Mouse (Mus musculus): ENCODE measurements around the gene Pih1d3.

Gene Pih1d3

DNA sequence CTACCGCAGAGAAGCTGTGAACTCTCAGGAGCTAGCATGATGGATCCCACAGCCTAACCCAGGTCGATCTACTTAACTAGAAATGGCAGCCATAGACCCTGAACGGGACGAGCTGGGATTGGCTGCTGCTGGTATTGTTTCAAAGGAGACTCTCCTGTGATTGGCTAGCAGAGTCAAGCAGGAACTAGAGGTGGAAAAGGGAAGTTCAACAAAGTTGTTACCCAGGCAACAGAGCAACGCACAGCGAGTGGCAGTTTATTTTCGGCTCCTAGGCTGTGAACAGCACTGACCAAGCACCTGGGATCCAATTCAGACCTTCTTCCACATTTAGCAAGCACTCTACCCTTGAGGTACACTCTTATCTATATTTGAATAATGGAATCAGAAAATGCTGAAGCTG is at the start of gene Pih1d3, which contains the start of gene 4931428L18Rik:
TSS of gene Pih1d3 (plus strand) at position 275 of the 400 bp plus-strand sequence.
TSS of gene 4931428L18Rik (minus strand) at position 121 of the 400 bp plus-strand sequence.
- no peak for DNase-seq (ENCODE audit: low read depth, low spot score)
- Histone ChIP-seq H3K36me3 (ENCODE audit: control insufficient read depth, insufficient read depth, low read length, poor library complexity, severe bottlenecking) (no peaks in the 10 kb centered on the region), H3K27me3 (ENCODE audit: control insufficient read depth, insufficient read depth, low read length, poor library complexity, severe bottlenecking) (no peaks in the 10 kb centered on the region)

DNA sequence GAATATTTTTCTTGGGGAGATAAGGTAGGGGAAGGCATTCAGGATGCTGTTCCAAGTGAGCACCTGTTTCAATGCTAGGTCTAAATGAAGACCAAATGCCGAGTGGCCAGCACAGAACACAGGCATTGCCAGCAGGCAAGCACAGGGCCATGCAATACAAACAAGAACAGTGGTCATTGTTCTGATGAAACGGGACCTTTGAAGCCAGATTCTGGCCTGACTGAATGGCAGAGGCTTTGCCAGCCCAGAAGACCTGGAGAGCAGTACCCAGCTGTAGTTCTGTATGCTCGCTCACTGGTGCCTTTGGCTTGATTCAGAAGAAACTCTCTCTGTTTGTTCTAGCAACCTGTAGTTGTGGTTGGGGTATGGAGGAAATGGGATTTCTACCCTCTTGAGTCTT is 47.2 kb upstream of the Pih1d3 start:
- Histone ChIP-seq H3K27me3 (ENCODE audit: control insufficient read depth, insufficient read depth, low read length, poor library complexity, severe bottlenecking) (no peaks in the 10 kb centered on the region), H3K36me3 (ENCODE audit: control insufficient read depth, insufficient read depth, low read length, poor library complexity, severe bottlenecking) (no peaks in the 10 kb centered on the region)
- DNase-seq (ENCODE audit: low read depth, low spot score), result no peak

DNA sequence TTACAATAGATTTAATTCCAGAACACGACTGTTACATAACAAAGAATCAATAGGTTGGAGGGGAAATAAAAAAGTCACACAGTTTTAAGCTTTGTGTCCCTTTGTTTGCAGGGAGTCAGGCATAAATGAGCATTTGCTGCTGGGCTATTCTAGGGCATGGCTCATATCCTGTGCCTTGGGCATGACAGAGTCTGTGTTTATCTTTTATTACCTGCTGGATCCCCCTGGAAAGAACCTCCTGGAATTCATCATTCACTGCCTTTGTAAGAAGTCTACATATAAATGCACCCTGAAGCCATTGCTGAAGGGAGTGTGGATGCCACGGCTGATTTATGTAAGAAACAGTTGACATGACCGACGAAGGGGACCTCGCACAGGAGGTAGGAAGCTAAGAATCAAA is 46.5 kb upstream of the Pih1d3 start, which contains the start of gene Lgsn:
TSS of gene Lgsn (plus strand) at position 301 of the 400 bp plus-strand sequence.
- DNase-seq (ENCODE audit: low read depth, low spot score), result no peak
- Histone ChIP-seq H3K27me3 (ENCODE audit: control insufficient read depth, insufficient read depth, low read length, poor library complexity, severe bottlenecking) (no peaks in the 10 kb centered on the region), H3K36me3 (ENCODE audit: control insufficient read depth, insufficient read depth, low read length, poor library complexity, severe bottlenecking) (no peaks in the 10 kb centered on the region)

- no peak for DNase-seq (ENCODE audit: low read depth, low spot score)
- Histone ChIP-seq H3K36me3 (ENCODE audit: control insufficient read depth, insufficient read depth, low read length, poor library complexity, severe bottlenecking) (no peaks in the 10 kb centered on the region), H3K27me3 (ENCODE audit: control insufficient read depth, insufficient read depth, low read length, poor library complexity, severe bottlenecking) (no peaks in the 10 kb centered on the region)
These were observed 44.4 kb upstream of the Pih1d3 start for GRCm38 (mm10) chr1:31178264-31178663.

GRCm38 (mm10) chr1:31190237-31190866 is 32.3 kb upstream of the Pih1d3 start:
- Histone ChIP-seq H3K36me3 (ENCODE audit: control insufficient read depth, insufficient read depth, low read length, poor library complexity, severe bottlenecking) (no peaks in the 10 kb centered on the region), H3K27me3 (ENCODE audit: control insufficient read depth, insufficient read depth, low read length, poor library complexity, severe bottlenecking) (no peaks in the 10 kb centered on the region)
- no peak for DNase-seq (ENCODE audit: low read depth, low spot score)

DNA sequence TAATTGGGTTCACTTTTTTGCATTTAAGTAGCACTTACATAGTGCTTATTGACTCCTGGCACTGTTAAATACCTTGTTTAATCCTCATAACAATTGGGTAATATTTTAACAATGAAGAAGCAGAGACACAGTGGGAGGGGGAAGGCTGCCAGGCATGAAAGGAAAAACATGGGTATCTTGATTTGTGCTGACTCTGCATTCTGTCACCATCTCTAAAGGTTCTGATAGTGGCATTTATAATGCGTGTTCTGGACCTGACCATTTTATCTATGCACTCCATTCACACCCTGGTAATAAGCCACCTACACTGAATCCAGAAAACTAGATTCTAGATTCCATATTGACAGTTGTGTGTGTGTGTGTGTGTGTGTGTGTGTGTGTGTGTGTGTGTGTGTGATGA is 27.0 kb upstream of the Pih1d3 start:
- Histone ChIP-seq H3K36me3 (ENCODE audit: control insufficient read depth, insufficient read depth, low read length, poor library complexity, severe bottlenecking) (no peaks in the 10 kb centered on the region), H3K27me3 (ENCODE audit: control insufficient read depth, insufficient read depth, low read length, poor library complexity, severe bottlenecking) (no peaks in the 10 kb centered on the region)
- DNase-seq (ENCODE audit: low read depth, low spot score), result no peak

GRCm38 (mm10) chr1:31196959-31197358 is 25.7 kb upstream of the Pih1d3 start:
- no peak for DNase-seq (ENCODE audit: low read depth, low spot score)
- Histone ChIP-seq H3K36me3 (ENCODE audit: control insufficient read depth, insufficient read depth, low read length, poor library complexity, severe bottlenecking) (no peaks in the 10 kb centered on the region), H3K27me3 (ENCODE audit: control insufficient read depth, insufficient read depth, low read length, poor library complexity, severe bottlenecking) (no peaks in the 10 kb centered on the region)

- no peaks in the 10 kb centered on the region for H3K36me3 ChIP-seq (ENCODE audit: control insufficient read depth, insufficient read depth, low read length, poor library complexity, severe bottlenecking)
- no peaks in the 10 kb centered on the region for H3K27me3 ChIP-seq (ENCODE audit: control insufficient read depth, insufficient read depth, low read length, poor library complexity, severe bottlenecking)
- no peak for DNase-seq (ENCODE audit: low read depth, low spot score)
These were observed 18.9 kb upstream of the Pih1d3 start for GRCm38 (mm10) chr1:31203771-31204170.

DNA sequence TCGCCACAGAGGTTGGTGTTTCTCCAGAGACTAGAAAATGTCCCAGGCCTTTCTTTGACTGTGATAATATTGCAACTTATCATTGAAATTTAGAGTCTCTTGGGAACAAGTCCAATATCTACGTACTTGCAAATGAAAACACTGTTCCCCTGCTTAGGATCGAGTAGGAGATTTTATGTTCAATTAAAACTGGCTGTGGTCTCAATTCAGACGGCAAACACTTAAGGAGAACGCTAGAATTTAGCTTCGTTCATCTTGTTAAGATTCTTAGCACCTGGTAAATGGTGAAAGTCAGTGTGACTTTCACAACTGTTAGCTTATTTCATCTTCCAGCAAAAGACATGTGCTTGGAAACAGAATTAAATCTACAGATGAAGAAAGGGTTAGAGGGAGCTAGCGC is 17.3 kb upstream of the Pih1d3 start:
- Histone ChIP-seq H3K36me3 (ENCODE audit: control insufficient read depth, insufficient read depth, low read length, poor library complexity, severe bottlenecking) (no peaks in the 10 kb centered on the region), H3K27me3 (ENCODE audit: control insufficient read depth, insufficient read depth, low read length, poor library complexity, severe bottlenecking) (no peaks in the 10 kb centered on the region)
- DNase-seq (ENCODE audit: low read depth, low spot score), result no peak

DNA sequence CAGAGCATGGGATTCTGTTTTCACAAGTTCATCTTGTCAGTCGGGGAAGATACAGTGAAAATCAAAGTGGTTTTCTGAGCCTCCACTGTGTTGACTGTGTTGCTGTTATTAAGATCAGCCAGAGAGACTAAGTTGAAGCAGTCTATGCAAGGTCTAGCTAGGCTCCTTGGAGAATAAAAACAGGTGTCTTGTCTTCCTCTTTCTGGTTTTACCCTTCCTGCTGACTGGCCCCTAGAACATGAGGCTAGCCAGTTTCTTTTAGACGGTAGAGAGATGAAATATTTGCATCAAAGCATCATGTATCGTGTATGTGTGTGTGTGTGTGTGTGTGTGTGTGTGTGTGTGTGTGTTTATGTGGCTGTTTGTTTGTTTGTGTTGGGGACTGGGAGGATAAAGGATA is 16.9 kb upstream of the Pih1d3 start:
- DNase-seq (ENCODE audit: low read depth, low spot score), result peak; percentile 5
- Histone ChIP-seq H3K36me3 (ENCODE audit: control insufficient read depth, insufficient read depth, low read length, poor library complexity, severe bottlenecking) (no peaks in the 10 kb centered on the region), H3K27me3 (ENCODE audit: control insufficient read depth, insufficient read depth, low read length, poor library complexity, severe bottlenecking) (no peaks in the 10 kb centered on the region)

DNA sequence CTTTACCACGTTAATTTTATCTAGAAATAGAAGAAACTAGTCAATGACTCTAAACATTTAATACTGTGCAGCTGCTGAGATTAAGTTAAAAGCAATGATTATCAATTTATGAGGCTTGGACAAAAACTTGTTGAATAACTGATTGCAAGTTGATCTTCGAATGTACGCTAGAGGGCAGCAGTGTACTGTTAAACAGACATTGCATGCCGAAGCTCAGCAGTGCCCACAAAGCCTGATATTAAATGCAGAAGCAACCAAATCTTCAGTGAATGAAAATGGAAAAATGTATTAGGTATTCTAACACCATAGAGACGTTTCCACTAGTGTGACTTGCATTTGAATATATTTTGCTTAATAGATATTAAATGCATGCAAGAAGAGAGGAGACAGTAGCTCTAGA is 12.5 kb upstream of the Pih1d3 start:
- no peaks in the 10 kb centered on the region for H3K36me3 ChIP-seq (ENCODE audit: control insufficient read depth, insufficient read depth, low read length, poor library complexity, severe bottlenecking)
- DNase-seq (ENCODE audit: low read depth, low spot score), result peak; percentile 60
- H3K27me3 ChIP-seq (ENCODE audit: control insufficient read depth, insufficient read depth, low read length, poor library complexity, severe bottlenecking), result no peaks in the 10 kb centered on the region

- Histone ChIP-seq H3K27me3 (ENCODE audit: control insufficient read depth, insufficient read depth, low read length, poor library complexity, severe bottlenecking) (no peaks in the 10 kb centered on the region), H3K36me3 (ENCODE audit: control insufficient read depth, insufficient read depth, low read length, poor library complexity, severe bottlenecking) (no peaks in the 10 kb centered on the region)
- DNase-seq (ENCODE audit: low read depth, low spot score), result no peak
These were observed 7.8 kb upstream of the Pih1d3 start for GRCm38 (mm10) chr1:31214831-31215230.

GRCm38 (mm10) chr1:31220599-31221250 is 1.9 kb upstream of the Pih1d3 start:
- no peak for DNase-seq (ENCODE audit: low read depth, low spot score)
- no peaks in the 10 kb centered on the region for H3K36me3 ChIP-seq (ENCODE audit: control insufficient read depth, insufficient read depth, low read length, poor library complexity, severe bottlenecking)

DNA sequence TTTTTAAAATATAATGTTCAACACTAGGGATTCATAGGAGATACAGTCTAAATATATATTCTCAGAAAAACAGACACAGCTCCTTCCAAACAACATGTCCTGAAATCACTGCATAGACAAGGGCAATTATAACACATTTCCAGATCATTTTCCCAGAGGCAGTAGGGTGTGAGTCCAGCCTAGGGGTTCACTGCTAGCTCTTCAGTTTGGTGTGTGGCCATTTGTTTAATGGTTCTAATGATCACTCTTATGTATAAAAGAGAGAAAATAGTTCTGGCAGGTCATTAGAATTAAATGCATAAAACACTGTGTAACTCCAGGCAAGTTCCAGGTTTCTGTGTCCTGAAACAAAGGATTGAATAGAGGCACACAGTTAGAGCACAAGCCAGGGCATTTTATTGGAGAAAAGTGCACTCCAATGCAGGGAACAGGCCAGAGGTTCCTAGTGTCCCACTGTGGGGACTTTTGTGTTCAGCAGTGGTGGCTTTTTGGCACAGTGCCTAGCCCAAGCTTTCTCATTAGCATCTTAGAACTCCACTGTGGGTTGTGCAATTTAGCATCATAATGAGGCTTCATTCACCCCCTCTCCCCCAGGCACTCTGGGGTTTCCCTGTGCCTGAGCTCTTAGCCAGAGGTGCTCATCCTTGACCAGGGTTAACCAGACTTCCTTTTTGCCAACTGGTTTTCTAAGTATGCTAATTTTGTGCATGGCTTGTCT is 10.8 kb downstream of the Pih1d3 start:
- Histone ChIP-seq H3K27me3 (ENCODE audit: control insufficient read depth, insufficient read depth, low read length, poor library complexity, severe bottlenecking) (no peaks in the 10 kb centered on the region), H3K36me3 (ENCODE audit: control insufficient read depth, insufficient read depth, low read length, poor library complexity, severe bottlenecking) (no peaks in the 10 kb centered on the region)
- no peak for DNase-seq (ENCODE audit: low read depth, low spot score)

More at GRCm38 (mm10) chr1:31220599-31221250, 1.9 kb upstream of the Pih1d3 start:
- no peaks in the 10 kb centered on the region for H3K27me3 ChIP-seq (ENCODE audit: control insufficient read depth, insufficient read depth, low read length, poor library complexity, severe bottlenecking)
